Mouse (Mus musculus) forebrain, postnatal 0 days (tissue): ENCODE measurements around the gene Plxna4. TPM values are rescaled to one million over a fixed set of nuclear protein-coding genes. Genes with fewer than 3 reads are reported as not detected.

Source experiments
- ATAC-seq: fragments of 200-750 bp; cut with Nextera tagmentation; 2 replicates; pipeline ENCODE4 v1.8.0; 2017; ENCODE audit warnings: mild to moderate bottlenecking, moderate library complexity
- DNase-seq: peaks from one replicate; pipeline ENCODE4 v3.0.0-alpha.2; 2015
- H3K27ac ChIP-seq: fragments of 300-500 bp; sonication (generic); 2 replicates; pipeline ENCODE4 v1.5.1; 2014; ENCODE audit warnings: low read depth, mild to moderate bottlenecking, antibody characterized with exemption, low read length, moderate library complexity, mixed read lengths
- H3K27me3 ChIP-seq: fragments of 300-500 bp; sonication (generic); 2 replicates; pipeline ENCODE4 v1.6.1; 2014; ENCODE audit warnings: mild to moderate bottlenecking, low read length, mixed read lengths; ENCODE audit not compliant: insufficient read depth
- H3K36me3 ChIP-seq: fragments of 300-500 bp; sonication (generic); 2 replicates; pipeline ENCODE4 v1.6.1; 2014; ENCODE audit warnings: mild to moderate bottlenecking, moderate library complexity; ENCODE audit not compliant: insufficient read depth
- H3K4me1 ChIP-seq: fragments of 300-500 bp; sonication (generic); 2 replicates; pipeline ENCODE4 v1.6.1; 2014; ENCODE audit warnings: antibody characterized with exemption; ENCODE audit not compliant: insufficient read depth
- H3K4me2 ChIP-seq: fragments of 300-500 bp; sonication (generic); 2 replicates; pipeline ENCODE4 v1.6.1; 2014; ENCODE audit warnings: low read depth, mild to moderate bottlenecking, moderate library complexity
- H3K4me3 ChIP-seq: fragments of 300-500 bp; sonication (generic); 2 replicates; pipeline ENCODE4 v1.5.1; 2014; ENCODE audit warnings: low read depth, low read length, mixed read lengths
- H3K9ac ChIP-seq: fragments of 300-500 bp; sonication (generic); 2 replicates; pipeline ENCODE4 v1.6.1; 2014; ENCODE audit warnings: mild to moderate bottlenecking
- H3K9me3 ChIP-seq: fragments of 300-500 bp; sonication (generic); 2 replicates; pipeline ENCODE4 v1.6.1; 2016; ENCODE audit warnings: low read length
- CTCF ChIP-seq: sonication (generic); IDR thresholded peaks from 2 replicates; pipeline ENCODE4 v1.5.1; 2016; ENCODE audit warnings: antibody characterized with exemption, control low read depth, low read depth
- WGBS: fragments of 180-500 bp; shearing (Covaris S2); extraction: QIAGEN DNeasy Blood & Tissue Kit; methylation state at CpG from one replicate; pipeline ENCODE4 v1.1.7; 2014; 5-methylcytosine and 5-hydroxymethylcytosine counted together
- polyA plus RNA-seq: library from polyadenylated mRNA; unstranded; fragments of >200 nt; fragmentation: Nextera tagmentation; extraction: Ambion mirVana; gene quantifications from 2 replicates; pipeline ENCODE4 v1.2.1, GENCODE M21; 2015
- total RNA-seq: library from RNA; depleted of rRNA; stranded (reverse); fragments of >200 nt; gene quantifications from 2 replicates; pipeline ENCODE4 v1.2.3, GENCODE M21; 2014

Plxna4 gene
- total and polyA plus RNA-seq, 2 experiments from 2014 or later, result 12.0 to 51.5 TPM

DNA sequence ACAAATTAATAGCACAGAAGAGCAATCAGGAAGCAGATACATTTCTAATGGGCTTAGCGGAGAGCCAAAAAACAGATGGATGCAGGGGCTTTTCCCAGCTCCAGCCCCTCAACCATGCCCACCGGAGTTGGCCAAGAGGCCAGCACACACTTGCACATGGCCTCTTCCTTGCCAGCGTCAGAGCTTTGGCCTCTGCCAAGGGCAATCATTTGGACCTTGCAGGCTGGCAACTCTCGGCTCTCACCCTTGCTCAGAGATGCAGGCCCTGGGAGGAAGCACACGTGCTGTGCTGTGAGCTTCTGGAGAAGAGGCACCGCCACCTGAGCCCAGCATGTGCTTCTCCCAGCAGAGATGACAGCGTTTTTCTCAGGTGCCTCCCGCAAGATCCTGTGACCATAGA is 245.3 kb downstream of the Plxna4 start:
- DNase-seq, result no peak
- Histone ChIP-seq H3K27ac (no peak overlapping the region), H3K4me2 (no peak overlapping the region), H3K27me3 (no peaks in the 10 kb centered on the region), H3K9me3 (no peaks in the 10 kb centered on the region), H3K4me3 (no peak overlapping the region), H3K4me1 (no peaks in the 10 kb centered on the region), H3K36me3 (no peaks in the 10 kb centered on the region), H3K9ac (no peak overlapping the region)
- ATAC-seq, result no peak
- WGBS, result 69% methylated on average over 8 of the region's 8 CpGs
- no peak for TF ChIP-seq CTCF

- WGBS, result 86% methylated on average over 6 of the region's 6 CpGs
- DNase-seq (no peak), ATAC-seq (no peak)
- Histone ChIP-seq H3K9ac (no peak overlapping the region), H3K4me3 (no peak overlapping the region), H3K27me3 (no peaks in the 10 kb centered on the region), H3K4me1 (no peaks in the 10 kb centered on the region), H3K9me3 (no peaks in the 10 kb centered on the region), H3K4me2 (no peak overlapping the region), H3K36me3 (no peaks in the 10 kb centered on the region), H3K27ac (no peak overlapping the region)
- TF ChIP-seq CTCF, result no peak
Observed at GRCm38 (mm10) chr6:32342272-32342671, 245.7 kb downstream of the Plxna4 start.

- Histone ChIP-seq H3K27ac (no peak overlapping the region), H3K36me3 (no peaks in the 10 kb centered on the region), H3K27me3 (no peaks in the 10 kb centered on the region), H3K9ac (no peak overlapping the region), H3K4me1 (no peaks in the 10 kb centered on the region), H3K4me2 (no peak overlapping the region), H3K4me3 (no peak overlapping the region), H3K9me3 (no peaks in the 10 kb centered on the region)
- ATAC-seq (no peak), DNase-seq (no peak)
- WGBS, result 47% methylated on average over 8 of the region's 8 CpGs
- no peak for TF ChIP-seq CTCF
Observed at GRCm38 (mm10) chr6:32338416-32338943, 249.5 kb downstream of the Plxna4 start.

DNA sequence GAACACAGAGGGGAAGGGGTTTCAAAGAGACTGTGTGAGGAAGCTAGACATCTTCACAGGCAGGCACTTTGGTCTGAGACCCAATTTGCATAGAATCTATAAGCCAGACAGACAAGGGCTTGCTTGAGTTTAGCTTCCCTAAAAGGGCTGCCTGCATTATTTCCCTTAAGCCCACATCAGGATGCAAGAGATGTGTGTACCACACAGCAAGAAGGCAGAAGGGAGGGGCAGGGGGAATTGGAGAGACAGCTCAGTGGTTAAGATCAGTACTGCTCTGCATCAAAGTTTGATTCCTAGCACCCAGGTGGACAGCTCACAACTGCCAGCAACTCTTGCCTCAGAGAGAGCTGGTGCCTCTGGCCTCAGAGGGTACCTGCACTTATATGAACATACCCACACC is 256.7 kb downstream of the Plxna4 start:
- H3K27ac ChIP-seq, result no peak overlapping the region
- ATAC-seq, result no peak; the same call in 1 of the 2 replicates
- H3K4me1 ChIP-seq, result peaks cover 6% of the 10 kb centered on the region

DNA sequence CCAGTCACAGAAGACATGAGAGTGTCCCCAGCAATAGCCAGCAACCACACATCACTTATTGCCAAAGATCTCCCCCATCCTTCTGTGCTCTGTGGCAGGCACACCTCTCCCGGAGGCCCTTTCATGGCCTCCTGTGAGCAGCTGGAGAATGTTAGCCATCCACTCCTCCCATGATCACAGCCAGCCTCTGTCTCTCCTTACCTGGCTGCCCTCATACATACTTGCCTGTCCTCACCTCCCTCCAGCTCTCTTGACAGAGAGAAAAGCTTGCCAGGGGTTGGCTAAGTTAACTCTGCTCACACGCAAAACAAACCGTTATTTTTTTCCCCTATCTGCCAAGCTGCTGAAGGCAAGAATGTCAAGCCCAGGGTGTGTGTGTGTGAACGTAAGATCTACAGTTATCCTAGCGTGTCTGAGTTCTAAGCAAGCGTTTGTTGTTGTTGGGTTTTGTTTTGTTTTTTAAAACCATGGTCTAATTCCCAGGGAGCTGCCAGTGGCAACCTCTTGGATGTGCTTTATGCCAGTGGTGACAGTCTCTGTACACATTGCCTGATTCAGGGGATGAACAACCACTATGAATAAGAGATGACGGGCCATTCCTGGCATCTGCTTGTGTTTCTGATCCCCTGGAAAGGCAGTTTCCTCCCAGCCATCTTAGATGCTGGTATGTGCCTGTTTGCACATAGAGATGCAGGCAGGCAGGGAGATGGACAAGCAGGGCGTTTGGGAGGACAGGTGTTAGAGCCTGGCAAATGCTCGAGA is 257.8 kb downstream of the Plxna4 start:
- no peaks in the 10 kb centered on the region for H3K9me3 ChIP-seq
- no peak for ATAC-seq
- 45% methylated on average over 9 of the region's 9 CpGs for WGBS
- H3K4me3 ChIP-seq, result no peak overlapping the region
- H3K27ac ChIP-seq, result no peak overlapping the region
- no peak for TF ChIP-seq CTCF
- H3K9ac ChIP-seq, result no peak overlapping the region
- no peaks in the 10 kb centered on the region for H3K36me3 ChIP-seq
- peaks cover 6% of the 10 kb centered on the region for H3K4me1 ChIP-seq
- no peak for DNase-seq
- H3K4me2 ChIP-seq, result no peak overlapping the region
- H3K27me3 ChIP-seq, result no peaks in the 10 kb centered on the region

More for the DNA sequence above, 256.7 kb downstream of the Plxna4 start:
- no peak for DNase-seq
- no peaks in the 10 kb centered on the region for H3K36me3 ChIP-seq
- no peak for TF ChIP-seq CTCF
- H3K9ac ChIP-seq, result no peak overlapping the region
- no peak overlapping the region for H3K4me2 ChIP-seq
- H3K27me3 ChIP-seq, result no peaks in the 10 kb centered on the region
- H3K4me3 ChIP-seq, result no peak overlapping the region
- no peaks in the 10 kb centered on the region for H3K9me3 ChIP-seq

GRCm38 (mm10) chr6:32328028-32328427 is 260.0 kb downstream of the Plxna4 start:
- H3K4me1 ChIP-seq, result peaks cover 6% of the 10 kb centered on the region
- no peaks in the 10 kb centered on the region for H3K27me3 ChIP-seq
- no peak overlapping the region for H3K4me3 ChIP-seq
- ATAC-seq (peak; percentile 72), DNase-seq (peak; percentile 82)
- no peaks in the 10 kb centered on the region for H3K9me3 ChIP-seq
- no peaks in the 10 kb centered on the region for H3K36me3 ChIP-seq
- H3K27ac ChIP-seq, result no peak overlapping the region
- H3K9ac ChIP-seq, result no peak overlapping the region
- 1% methylated on average over 8 of the region's 8 CpGs for WGBS
- no peak overlapping the region for H3K4me2 ChIP-seq
- peak; percentile 94 for TF ChIP-seq CTCF

DNA sequence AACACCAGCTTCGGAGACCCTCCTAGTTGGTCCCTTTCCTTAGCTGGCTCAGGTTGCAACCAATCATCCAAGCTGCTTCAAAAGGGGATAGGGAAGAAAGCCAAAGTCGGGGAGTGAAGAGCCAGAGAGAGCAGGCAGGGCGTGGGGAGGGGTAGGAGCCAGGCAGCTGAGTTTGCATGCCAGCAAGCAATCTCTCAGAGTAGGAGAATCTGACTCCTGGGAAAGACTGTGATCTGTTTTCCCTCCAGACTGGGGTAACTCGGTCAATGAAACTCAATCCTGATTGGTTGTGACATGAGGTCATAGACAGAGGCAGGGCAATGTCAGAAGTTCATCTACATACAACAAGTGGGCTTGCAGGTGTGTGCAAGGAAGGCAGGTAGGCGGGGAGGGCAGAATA is 260.8 kb downstream of the Plxna4 start:
- H3K4me1 ChIP-seq, result peaks cover 6% of the 10 kb centered on the region
- WGBS, result 29% methylated on average over 5 of the region's 5 CpGs

More for the DNA sequence above, 260.8 kb downstream of the Plxna4 start:
- H3K4me3 ChIP-seq, result no peak overlapping the region
- no peak for TF ChIP-seq CTCF
- DNase-seq (peak; percentile 24), ATAC-seq (0 out of 2 replicates have a peak, but pooled peaks have one; percentile 32)
- no peaks in the 10 kb centered on the region for H3K27me3 ChIP-seq
- H3K9ac ChIP-seq, result no peak overlapping the region
- H3K4me2 ChIP-seq, result no peak overlapping the region
- H3K9me3 ChIP-seq, result no peaks in the 10 kb centered on the region
- no peak overlapping the region for H3K27ac ChIP-seq
- no peaks in the 10 kb centered on the region for H3K36me3 ChIP-seq
